Mouse (Mus musculus): Measurements from ENCODE around the gene Rmnd1.
A peak's percentile ranks its signal among the peaks of the same experiment; 100 is the strongest.
"Not testable (repeated sequence)": the region's sequence is repeated elsewhere in the genome, so short reads cannot be mapped to it uniquely, and the experiment has no call there.

Gene Rmnd1

GRCm38 (mm10) chr10:4432123-4432931, at the start of gene Rmnd1, which contains the start of gene Armt1:
Gene Rmnd1 (minus strand): TSS chr10:4432388.
Gene Armt1 (plus strand): TSS chr10:4432467.
- DNase-seq = peak; percentile 100

GRCm38 (mm10) chr10:4481695-4482094, 49.5 kb upstream of the Rmnd1 start:
- DNase-seq = peak; percentile 96

GRCm38 (mm10) chr10:4480929-4481328, 48.7 kb upstream of the Rmnd1 start:
- no peak for DNase-seq

GRCm38 (mm10) chr10:4476604-4477003, 44.4 kb upstream of the Rmnd1 start:
- no peak for DNase-seq

- peak; percentile 4 for DNase-seq
Measured at GRCm38 (mm10) chr10:4475431-4475830, 43.2 kb upstream of the Rmnd1 start.

GRCm38 (mm10) chr10:4473591-4473993, 41.4 kb upstream of the Rmnd1 start:
- DNase-seq = peak; percentile 91

- DNase-seq = peak; percentile 31
Measured at GRCm38 (mm10) chr10:4469406-4469805, 37.2 kb upstream of the Rmnd1 start.

- DNase-seq = peak; percentile 52
Measured at GRCm38 (mm10) chr10:4465799-4466198, 33.6 kb upstream of the Rmnd1 start.

- peak; percentile 84 for DNase-seq
Measured at GRCm38 (mm10) chr10:4460201-4460600, 28.0 kb upstream of the Rmnd1 start.

- DNase-seq = peak; percentile 87
Measured at GRCm38 (mm10) chr10:4456409-4456808, 24.2 kb upstream of the Rmnd1 start.

- no peak for DNase-seq
Measured at GRCm38 (mm10) chr10:4435416-4435815, 3.2 kb upstream of the Rmnd1 start.

- DNase-seq = not testable (repeated sequence)
Measured at GRCm38 (mm10) chr10:4433871-4434270, 1.7 kb upstream of the Rmnd1 start.

GRCm38 (mm10) chr10:4432996-4433755, 988 bp upstream of the Rmnd1 start:
- DNase-seq = peak; percentile 33

GRCm38 (mm10) chr10:4431746-4432122, 454 bp downstream of the Rmnd1 start:
- DNase-seq = no peak

GRCm38 (mm10) chr10:4430826-4431225, 1.4 kb downstream of the Rmnd1 start:
- DNase-seq = peak; percentile 94

GRCm38 (mm10) chr10:4430399-4430798, 1.8 kb downstream of the Rmnd1 start:
- DNase-seq = peak; percentile 92

GRCm38 (mm10) chr10:4425245-4425644, 6.9 kb downstream of the Rmnd1 start:
- no peak for DNase-seq

- no peak for DNase-seq
Measured at GRCm38 (mm10) chr10:4407191-4407590, 25.0 kb downstream of the Rmnd1 start.

GRCm38 (mm10) chr10:4405511-4405910, 26.7 kb downstream of the Rmnd1 start:
- DNase-seq = peak; percentile 93

- no peak for DNase-seq
Measured at GRCm38 (mm10) chr10:4404895-4405491, 27.2 kb downstream of the Rmnd1 start.

- DNase-seq = peak; percentile 76
Measured at GRCm38 (mm10) chr10:4398058-4398457, 34.1 kb downstream of the Rmnd1 start.

GRCm38 (mm10) chr10:4395321-4395720, 36.9 kb downstream of the Rmnd1 start:
- no peak for DNase-seq

GRCm38 (mm10) chr10:4391851-4392250, 40.3 kb downstream of the Rmnd1 start:
- peak; percentile 95 for DNase-seq

- peak; percentile 80 for DNase-seq
Measured at GRCm38 (mm10) chr10:4391076-4391475, 41.1 kb downstream of the Rmnd1 start.

Data from heart, adult 11 months (tissue).